Mouse (Mus musculus): Measurements from ENCODE around the gene Clec16a.

Gene Clec16a

GRCm38 (mm10) chr16:10689748-10690318 is 144.7 kb downstream of the Clec16a start:
- DNase-seq: no peak

- DNase-seq: no peak
Measured at GRCm38 (mm10) chr16:10690442-10690841, 145.3 kb downstream of the Clec16a start.

- no peak for DNase-seq
Measured at GRCm38 (mm10) chr16:10691705-10692104, 146.6 kb downstream of the Clec16a start.

GRCm38 (mm10) chr16:10692848-10693247 is 147.7 kb downstream of the Clec16a start:
- DNase-seq: no peak

GRCm38 (mm10) chr16:10693424-10693823 is 148.3 kb downstream of the Clec16a start:
- no peak for DNase-seq

- no peak for DNase-seq
Measured at GRCm38 (mm10) chr16:10694414-10694851, 149.3 kb downstream of the Clec16a start.

- no peak for DNase-seq
Measured at GRCm38 (mm10) chr16:10697861-10698659, 152.9 kb downstream of the Clec16a start.

GRCm38 (mm10) chr16:10699316-10699715 is 154.2 kb downstream of the Clec16a start:
- DNase-seq: no peak

- DNase-seq: no peak
Measured at GRCm38 (mm10) chr16:10700160-10700559, 155.0 kb downstream of the Clec16a start.

- no peak for DNase-seq
Measured at GRCm38 (mm10) chr16:10702399-10702798, 157.3 kb downstream of the Clec16a start.

GRCm38 (mm10) chr16:10703932-10704331 is 158.8 kb downstream of the Clec16a start:
- DNase-seq: no peak

GRCm38 (mm10) chr16:10705396-10705795 is 160.3 kb downstream of the Clec16a start:
- DNase-seq: no peak

- DNase-seq: no peak
Measured at GRCm38 (mm10) chr16:10711524-10711923, 166.4 kb downstream of the Clec16a start.

GRCm38 (mm10) chr16:10713041-10713440 is 167.9 kb downstream of the Clec16a start:
- DNase-seq: no peak

GRCm38 (mm10) chr16:10713441-10714239 is 168.5 kb downstream of the Clec16a start:
- DNase-seq: peak; percentile 57

- no peak for DNase-seq
Measured at GRCm38 (mm10) chr16:10715211-10715610, 170.1 kb downstream of the Clec16a start.

- no peak for DNase-seq
Measured at GRCm38 (mm10) chr16:10715632-10716031, 170.5 kb downstream of the Clec16a start.

- peak; percentile 61 for DNase-seq
Measured at GRCm38 (mm10) chr16:10716696-10717095, 171.6 kb downstream of the Clec16a start.

- DNase-seq: peak; percentile 69
Measured at GRCm38 (mm10) chr16:10719971-10720370, 174.8 kb downstream of the Clec16a start.

- no peak for DNase-seq
Measured at GRCm38 (mm10) chr16:10722882-10723544, 177.9 kb downstream of the Clec16a start.

GRCm38 (mm10) chr16:10723816-10724647 is 178.9 kb downstream of the Clec16a start:
- DNase-seq: no peak

GRCm38 (mm10) chr16:10725156-10725555 is 180.0 kb downstream of the Clec16a start:
- no peak for DNase-seq

Data from cerebellum, adult 11 months (tissue).